In the genomic region with DNA sequence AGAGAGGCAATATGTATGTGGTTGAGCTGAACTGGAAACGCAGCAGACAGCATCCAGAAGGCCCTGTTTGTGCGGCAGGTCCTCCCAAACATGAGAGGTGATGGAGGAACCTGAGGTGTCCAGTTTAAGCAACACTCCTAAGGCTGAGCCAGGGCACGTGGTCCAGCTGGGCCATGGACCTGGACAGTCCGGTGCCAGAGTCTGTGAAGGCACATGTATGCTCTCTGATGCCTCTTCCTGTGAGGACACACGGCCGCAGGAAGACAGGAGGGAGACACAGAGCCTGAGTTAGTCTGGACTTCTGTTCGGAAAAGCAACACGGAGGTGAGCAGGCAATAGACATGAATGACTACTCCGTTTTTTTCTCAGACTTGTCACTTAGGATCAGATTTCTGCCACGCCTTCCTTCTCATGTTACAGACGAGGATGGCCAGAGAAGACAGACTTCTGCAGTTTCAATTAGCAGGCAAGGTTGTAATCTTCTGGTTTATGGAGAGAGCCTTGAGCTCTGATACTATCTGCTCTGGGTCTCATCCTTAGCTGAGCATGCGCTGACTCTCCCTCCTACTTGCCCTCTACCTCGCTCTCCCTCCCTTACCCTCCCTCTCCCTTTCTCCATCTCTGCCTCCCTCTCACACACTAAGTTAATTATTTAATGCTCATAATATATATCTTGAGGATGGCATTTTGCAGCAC, we compare ENCODE assay signal across 10 mouse cellular contexts. TPM values are rescaled to one million over a fixed set of nuclear protein-coding genes. Genes with fewer than 3 reads are reported as not detected.
DNase-seq lines count a peak whose midpoint lies in the region; ATAC-seq and TF ChIP-seq lines count a peak whose summit lies in the region.
"Had no signal": no experiment of that assay in that cellular context is flagged by ENCODE, and none has a peak within 500 bp of the region (broad histone marks: within the 10 kb centered on the region; RNA-seq: fewer than 3 reads in every experiment).

No protein-coding gene starts in this region.

- no peak overlapping the region for H3K4me3 ChIP-seq in heart, embryonic 12.5 days
- H3K4me3 ChIP-seq in embryonic facial prominence, embryonic 15.5 days (replicated peaks): 0 out of 2 replicates have a peak overlapping the region, but pooled peaks have one; percentile 1
- no peak overlapping the region for H3K4me3 ChIP-seq in liver, embryonic 13.5 days (replicated peaks)
- no peak overlapping the region for H3K4me3 ChIP-seq in thymus, adult 2 months (ENCODE audit: control insufficient read depth, insufficient read depth, low read length)

- TF ChIP-seq CTCF in thymus, adult 2 months (IDR thresholded peaks at IDR 0.05; ENCODE audit: borderline replicate concordance, control insufficient read depth, extremely low read depth, insufficient read depth, low read length, poor library complexity): no peak

- H3K27me3 ChIP-seq in heart, embryonic 12.5 days (replicated peaks): 0 out of 2 replicates have a peak, but pooled peaks cover 4% of the 10 kb centered on the region
- no peaks in the 10 kb centered on the region; the same call in 1 of the 2 replicates for H3K27me3 ChIP-seq in embryonic facial prominence, embryonic 15.5 days
- no peaks in the 10 kb centered on the region for H3K27me3 ChIP-seq in liver, embryonic 13.5 days
- no peaks in the 10 kb centered on the region for H3K27me3 ChIP-seq in thymus, adult 2 months (ENCODE audit: control insufficient read depth, insufficient read depth, low read length)

- no peak overlapping the region for H3K27ac ChIP-seq in heart, embryonic 12.5 days (ENCODE audit: poor library complexity, severe bottlenecking)
- H3K27ac ChIP-seq in embryonic facial prominence, embryonic 15.5 days (replicated peaks): no peak overlapping the region
- H3K27ac ChIP-seq in liver, embryonic 13.5 days: no peak overlapping the region
- no peak overlapping the region for H3K27ac ChIP-seq in thymus, adult 2 months (ENCODE audit: control insufficient read depth, insufficient read depth, low read length)

- no peak for DNase-seq in heart, postnatal 4 days
- peak; percentile 15 for DNase-seq in 3134 (ENCODE audit: extremely low read depth, insufficient read length, low spot score)
- no peak for DNase-seq in liver, embryonic 13.5 days
- no peak for DNase-seq in thymus, adult 18-20 months
- no peak for DNase-seq in thymus, adult 2 months

- peak overlapping the region; percentile 51 for H3K4me2 ChIP-seq in heart, embryonic 12.5 days
- peak overlapping the region; percentile 30 for H3K4me2 ChIP-seq in embryonic facial prominence, embryonic 15.5 days (replicated peaks)
- no peak overlapping the region for H3K4me2 ChIP-seq in liver, embryonic 13.5 days

- WGBS in heart, embryonic 12.5 days: 41% methylated on average over 13 of the region's 13 CpGs
- 32% methylated on average over 13 of the region's 13 CpGs for WGBS in embryonic facial prominence, embryonic 15.5 days
- 47% methylated on average over 13 of the region's 13 CpGs for WGBS in liver, embryonic 13.5 days (ENCODE audit: insufficient replicate concordance)
- WGBS in thymus, adult 2 months: 86% methylated on average over 13 of the region's 13 CpGs

- TF ChIP-seq POLR2A in thymus, adult 2 months (IDR thresholded peaks at IDR 0.05; ENCODE audit: control insufficient read depth, extremely low read depth, insufficient read depth, low read length, poor library complexity): no peak

- H3K36me3 ChIP-seq in heart, embryonic 12.5 days: no peaks in the 10 kb centered on the region
- H3K36me3 ChIP-seq in embryonic facial prominence, embryonic 15.5 days: no peaks in the 10 kb centered on the region
- no peaks in the 10 kb centered on the region for H3K36me3 ChIP-seq in liver, embryonic 13.5 days
- H3K36me3 ChIP-seq in thymus, adult 2 months (ENCODE audit: control insufficient read depth, insufficient read depth, low read length): no peaks in the 10 kb centered on the region

- no peaks in the 10 kb centered on the region for H3K9me3 ChIP-seq in heart, embryonic 12.5 days (replicated peaks)
- H3K9me3 ChIP-seq in embryonic facial prominence, embryonic 15.5 days (replicated peaks): no peaks in the 10 kb centered on the region
- no peaks in the 10 kb centered on the region for H3K9me3 ChIP-seq in liver, embryonic 13.5 days (replicated peaks)

- peak overlapping the region; percentile 1; the same call in 1 of the 2 replicates for H3K9ac ChIP-seq in heart, embryonic 12.5 days
- H3K9ac ChIP-seq in embryonic facial prominence, embryonic 15.5 days: no peak overlapping the region
- no peak overlapping the region for H3K9ac ChIP-seq in liver, embryonic 13.5 days

- H3K4me1 ChIP-seq in heart, embryonic 12.5 days (replicated peaks): no peaks in the 10 kb centered on the region
- no peaks in the 10 kb centered on the region for H3K4me1 ChIP-seq in embryonic facial prominence, embryonic 15.5 days
- H3K4me1 ChIP-seq in liver, embryonic 13.5 days (replicated peaks): 0 out of 2 replicates have a peak, but pooled peaks cover 6% of the 10 kb centered on the region
- H3K4me1 ChIP-seq in thymus, adult 2 months (replicated peaks; ENCODE audit: control insufficient read depth, insufficient read depth, low read length): no peaks in the 10 kb centered on the region

- ATAC-seq in heart, embryonic 12.5 days (ENCODE audit: insufficient number of reproducible peaks, low FRiP score): no peak
- ATAC-seq in embryonic facial prominence, embryonic 15.5 days (ENCODE audit: insufficient number of reproducible peaks, low FRiP score, low TSS enrichment, low read depth): no peak
- 0 out of 2 replicates have a peak, but pooled peaks have one; percentile 20 for ATAC-seq in liver, embryonic 13.5 days (ENCODE audit: low read depth)
- ATAC-seq in granulocyte monocyte progenitor cell, adult 5-6 weeks (replicated peaks; ENCODE audit: poor library complexity, severe bottlenecking): no peak

RNA-seq across cellular contexts. Expression of gene Copb2, which starts 25.4 kb away (rescaled TPM):
- 153 and 159 TPM in 2 replicates for polyA plus RNA-seq in heart, embryonic 12.5 days (2016; fragmentation: Nextera tagmentation; extraction: Ambion mirVana)
- total RNA-seq in heart, postnatal 4 days (2021): 100 to 1,000 TPM; 126 to 128 TPM
- polyA plus RNA-seq in embryonic facial prominence, embryonic 15.5 days (2015; fragmentation: Nextera tagmentation; extraction: Ambion mirVana): 181 and 182 TPM in 2 replicates
- 77.7 and 94.8 TPM in 2 replicates for polyA plus RNA-seq in liver, embryonic 13.5 days (2015; fragmentation: Nextera tagmentation; extraction: Ambion mirVana)
- total RNA-seq in granulocyte monocyte progenitor cell, adult 5-6 weeks (2014; fragmentation: Nextera tagmentation): 135 and 138 TPM in 2 replicates
- total RNA-seq in granulocyte monocyte progenitor cell, adult 5-6 weeks (2017): 183 and 237 TPM in 2 replicates
- 34.2 and 36.3 TPM in 2 replicates for polyA plus RNA-seq in thymus, adult 2 months (2012; rRNA removed)

RNA-seq across cellular contexts. Expression of gene Rbp2, which starts 52.2 kb away (rescaled TPM):
- 0.31 and 0.33 TPM in 2 replicates for polyA plus RNA-seq in heart, embryonic 12.5 days (2016; fragmentation: Nextera tagmentation; extraction: Ambion mirVana)
- total RNA-seq in heart, postnatal 4 days (2021): not detected
- polyA plus RNA-seq in embryonic facial prominence, embryonic 15.5 days (2015; fragmentation: Nextera tagmentation; extraction: Ambion mirVana): 17.8 and 21.4 TPM in 2 replicates
- polyA plus RNA-seq in liver, embryonic 13.5 days (2015; fragmentation: Nextera tagmentation; extraction: Ambion mirVana): 2.9 and 4.4 TPM in 2 replicates
- total RNA-seq in granulocyte monocyte progenitor cell, adult 5-6 weeks (2014; fragmentation: Nextera tagmentation): not detected in 2 replicates
- not detected in 2 replicates for total RNA-seq in granulocyte monocyte progenitor cell, adult 5-6 weeks (2017)
- polyA plus RNA-seq in thymus, adult 2 months (2012; rRNA removed): 0.38 TPM in 1 of 2 replicates, not detected in the other
- total RNA-seq: monocyte, adult 5-6 weeks had no signal
- polyA plus RNA-seq: cortical plate, adult 2 months had no signal
